Mouse (Mus musculus): ENCODE measurements around the gene Sdk2.

GRCm38 (mm10) chr11:114110851-114111250, 44.0 kb upstream of the Sdk2 start:
- TF ChIP-seq USF2 (conservative IDR thresholded peaks at IDR 0.05; ENCODE audit: low read depth, low read length) (no peak), CHD1 (IDR thresholded peaks at IDR 0.05; ENCODE audit: low read depth, low read length) (no peak), POLR2A (IDR thresholded peaks at IDR 0.05; ENCODE audit: low read depth, low read length) (no peak), EP300 (IDR thresholded peaks at IDR 0.05; ENCODE audit: low read length) (no peak)

All from CH12.LX (cell line).